Mouse (Mus musculus) monocyte, adult 5-6 weeks (primary cell): Measurements from ENCODE around the gene Slc7a10. TPM values are rescaled to one million over a fixed set of nuclear protein-coding genes. Genes with fewer than 3 reads are reported as not detected.
"Not testable (repeated sequence)": the region's sequence is repeated elsewhere in the genome, so short reads cannot be mapped to it uniquely, and the experiment has no call there.

Source experiments
- ATAC-seq: fragments of 153-309, 156-312 bp; replicated peaks from 2 replicates; pipeline ENCODE4 v1.8.0; 2017; ENCODE audit warnings: mild to moderate bottlenecking; ENCODE audit not compliant: low TSS enrichment, insufficient number of reproducible peaks, severe bottlenecking, poor library complexity, low FRiP score
- total RNA-seq: library from RNA; stranded (forward); fragments of 200-1000, 200-491, 200-594 nt; gene quantifications from 3 replicates; pipeline ENCODE4 v1.2.3, GENCODE M21; 2017

Gene Slc7a10
- total RNA-seq, 1 experiment from 2014 or later = not detected

DNA sequence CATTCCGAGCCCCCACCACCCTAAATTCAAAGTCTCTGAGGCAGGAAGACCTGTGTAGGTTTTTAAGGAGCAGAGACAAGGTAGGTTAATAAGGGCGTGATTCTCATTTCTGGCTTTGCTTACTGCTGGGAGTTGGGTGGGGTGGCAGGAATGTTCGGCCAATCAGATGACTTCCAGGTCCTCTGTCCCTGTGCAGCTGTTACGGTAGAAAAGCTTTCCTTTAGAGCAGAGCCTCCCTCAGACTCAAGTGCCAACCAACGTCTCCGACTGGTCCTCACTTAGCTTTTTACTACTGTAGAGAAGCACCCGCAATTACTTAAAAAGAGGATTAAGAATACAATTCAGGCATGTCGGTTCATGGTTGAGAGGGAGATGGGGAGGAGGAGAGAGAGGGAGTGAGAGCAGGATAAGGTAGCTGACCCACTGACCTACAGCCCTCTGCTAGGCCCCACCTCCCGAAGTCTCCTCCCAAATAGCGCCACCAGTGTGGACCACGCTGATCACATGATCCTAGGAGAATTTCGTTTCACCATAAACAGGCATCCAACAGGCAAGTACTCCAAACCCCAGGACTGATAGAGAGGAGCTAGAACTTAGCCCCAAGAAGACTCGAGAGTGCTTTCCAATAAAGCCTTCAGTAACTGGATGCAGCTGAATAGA, 46.7 kb downstream of the Slc7a10 start:
- no peak for ATAC-seq

DNA sequence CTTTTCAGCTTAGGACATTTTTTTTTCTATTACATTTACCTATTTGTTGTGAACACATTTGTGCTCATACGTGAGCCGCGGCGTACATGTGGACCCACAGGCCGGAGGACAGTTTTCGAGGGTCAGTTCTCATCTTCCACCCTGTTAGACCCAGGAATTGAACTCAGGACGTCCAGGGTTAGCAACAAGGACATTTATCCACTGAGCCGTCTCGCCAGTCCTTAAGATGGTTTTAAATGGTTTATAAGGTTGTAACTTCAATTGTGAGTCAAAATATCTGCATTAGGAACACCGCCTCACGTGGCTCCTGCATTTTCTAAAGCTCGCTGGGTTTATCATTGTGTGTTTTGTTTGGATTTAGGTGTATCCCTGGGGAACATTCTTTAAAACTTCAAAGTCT, 47.7 kb downstream of the Slc7a10 start:
- ATAC-seq = no peak

DNA sequence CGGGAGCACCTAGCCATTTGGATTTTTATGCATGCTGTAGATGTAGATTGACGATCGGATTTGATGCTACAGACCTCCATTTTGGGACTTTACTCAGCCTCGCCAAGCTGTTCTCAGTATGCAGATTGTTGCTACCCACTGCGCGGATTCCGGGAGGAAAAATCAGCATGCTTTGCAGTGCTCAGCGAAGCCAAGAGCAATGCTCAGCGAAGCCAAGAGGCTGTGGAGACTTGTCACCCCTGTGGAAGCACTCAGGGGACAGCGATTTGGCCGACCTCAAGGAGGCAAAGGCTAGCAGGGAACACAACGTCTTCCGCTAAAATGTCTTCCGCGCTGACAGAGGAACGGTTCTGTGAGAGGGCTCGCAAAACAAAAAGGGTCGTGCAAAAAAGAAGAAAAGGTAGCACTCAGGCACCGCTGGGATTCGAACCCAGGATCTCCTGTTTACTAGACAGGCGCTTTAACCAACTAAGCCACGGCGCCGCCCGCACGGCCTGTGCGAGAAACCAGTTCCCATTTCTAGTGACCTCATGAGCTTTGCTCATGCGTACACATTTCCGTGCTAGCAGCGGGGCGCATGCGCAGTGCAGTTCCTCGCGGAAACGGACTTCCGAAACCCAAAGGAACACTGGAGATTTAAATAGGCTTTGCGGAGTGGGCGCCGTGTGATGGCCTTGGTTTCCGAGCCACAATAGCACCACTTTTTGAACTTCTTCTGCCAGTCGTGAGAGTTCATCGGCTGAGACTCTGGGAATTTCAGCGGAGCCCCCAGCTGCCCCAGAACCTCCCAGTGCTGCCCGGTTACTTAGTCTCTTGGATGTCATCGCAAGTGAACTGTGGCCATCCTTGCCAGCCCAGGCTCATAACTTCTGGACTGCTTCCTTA, 48.4 kb downstream of the Slc7a10 start:
- peak; percentile 95 for ATAC-seq

DNA sequence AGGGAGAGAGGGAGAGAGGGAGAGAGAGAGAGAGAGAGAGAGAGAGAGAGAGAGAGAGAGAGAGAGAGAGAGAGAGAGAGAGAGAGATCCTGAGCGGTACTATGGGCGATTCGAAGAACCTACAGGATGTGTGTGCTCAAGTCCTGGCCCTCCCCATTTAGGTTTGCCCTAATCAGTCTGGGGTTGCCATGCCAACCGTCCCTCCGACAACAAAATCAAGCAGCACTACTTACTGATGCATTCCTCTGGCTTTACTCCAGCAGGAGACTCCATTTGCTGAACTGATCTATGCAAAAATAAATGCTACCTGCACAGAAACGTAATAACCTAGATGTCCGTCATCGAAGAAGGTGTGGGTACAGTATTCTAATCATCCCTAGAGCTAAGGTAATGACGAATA, 49.1 kb downstream of the Slc7a10 start:
- no peak for ATAC-seq

- not testable (repeated sequence) for ATAC-seq
Observed at GRCm38 (mm10) chr7:35237935-35238334, 51.8 kb downstream of the Slc7a10 start.

Other genes with a start within 250 kb of the Slc7a10 start
- gene Cebpg, start 129.8 kb upstream of the Slc7a10 start, total RNA-seq = 50.2 to 83.4 TPM (median 69.0 TPM) in 3 replicates
- gene Cebpa, start 67.1 kb upstream of the Slc7a10 start, total RNA-seq = 9.3 to 16.4 TPM (median 10.3 TPM) in 3 replicates
- gene Lrp3, start 29.1 kb downstream of the Slc7a10 start, total RNA-seq = not detected in 3 replicates
- gene Gpatch1, start 132.1 kb downstream of the Slc7a10 start, total RNA-seq = 10.4 to 20.6 TPM (median 15.0 TPM) in 3 replicates
- 0.85 TPM in 1 of 3 replicates, not detected in the others for gene Rhpn2, start 147.8 kb downstream of the Slc7a10 start, total RNA-seq
- 1.8 to 11.2 TPM (median 9.2 TPM) in 3 replicates for gene Faap24, start 210.5 kb downstream of the Slc7a10 start, total RNA-seq
- 10.7 to 21.7 TPM (median 11.2 TPM) in 3 replicates for gene Cep89, start 210.7 kb downstream of the Slc7a10 start, total RNA-seq